Comparison of ENCODE assay signal across 23 mouse cellular contexts in the genomic region with DNA sequence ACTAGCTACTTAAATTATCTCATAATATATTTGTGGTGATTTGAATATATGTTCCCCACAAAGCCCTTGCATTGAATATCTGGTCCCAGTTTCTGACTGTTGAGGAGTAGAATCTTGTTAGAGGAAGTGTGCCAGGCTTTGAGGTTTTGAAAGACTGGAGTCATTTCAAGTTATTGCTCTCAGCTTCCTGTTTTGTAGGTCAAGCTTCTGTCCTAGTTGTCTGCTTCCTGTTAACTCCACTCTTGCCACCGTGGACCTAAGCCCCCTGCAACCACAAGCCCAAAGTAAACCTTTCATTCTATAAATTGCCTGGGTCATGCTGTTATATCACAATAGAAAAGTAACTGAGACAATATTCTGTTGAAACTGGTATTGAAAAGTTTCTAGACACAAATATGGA.
A peak's percentile ranks its signal among the peaks of the same experiment; 100 is the strongest.
DNase-seq lines count a peak whose midpoint lies in the region; ATAC-seq lines count a peak whose summit lies in the region.
"Had no signal": no experiment of that assay in that cellular context is flagged by ENCODE, and none has a peak within 500 bp of the region (broad histone marks: within the 10 kb centered on the region; RNA-seq: fewer than 3 reads in every experiment).

No protein-coding gene starts in this region.

- no peak for ATAC-seq in forebrain, embryonic 12.5 days (ENCODE audit: low FRiP score)
- ATAC-seq: CD4-positive, CD25-positive, alpha-beta regulatory T cell, adult 4 months; forebrain, postnatal 0 days; inflammation-experienced regulatory T-cells, adult 6 months; midbrain, embryonic 15.5 days had no signal

- no peak overlapping the region for H3K27ac ChIP-seq in forebrain, embryonic 12.5 days
- no peak overlapping the region for H3K27ac ChIP-seq in limb, embryonic 10.5 days
- H3K27ac ChIP-seq: hindbrain, embryonic 13.5 days; midbrain, embryonic 15.5 days had no signal

- H3K9ac ChIP-seq in forebrain, embryonic 12.5 days = no peak overlapping the region
- H3K9ac ChIP-seq: forebrain, postnatal 0 days; hindbrain, embryonic 13.5 days; midbrain, embryonic 15.5 days had no signal

- WGBS in forebrain, embryonic 12.5 days = 65% methylated on average over 1 of the region's 1 CpGs
- WGBS in limb, embryonic 10.5 days = 62% methylated on average over 1 of the region's 1 CpGs

- DNase-seq in heart, adult 8-10 months (ENCODE audit: low spot score) = peak; percentile 21
- no peak for DNase-seq in heart, postnatal 14 days
- peak; percentile 49 for DNase-seq in lung, postnatal 36 days
- no peak for DNase-seq in lung, postnatal 14 days
- DNase-seq in monocyte, adult 2 months (ENCODE audit: low read depth in 1 of 2, low spot score in 2 of 2) = peak; percentile 4 to 20
- DNase-seq in limb, embryonic 10.5 days (ENCODE audit: low spot score) = no peak
- DNase-seq in layer of hippocampus, adult 18-20 months (ENCODE audit: low spot score in 2 of 2) = no peak
- DNase-seq: adrenal gland, adult 2 months; cerebellum, adult 9-10 months; forebrain, postnatal 0 days; gastrocnemius, postnatal 36 days; heart, postnatal 10 days; kidney, adult 8-10 months; kidney, postnatal 4 days; right cerebral cortex, adult 18-20 months; thymus, postnatal 14 days had no signal

- H3K36me3 ChIP-seq in forebrain, embryonic 12.5 days (replicated peaks) = no peaks in the 10 kb centered on the region
- H3K36me3 ChIP-seq in limb, embryonic 10.5 days = no peaks in the 10 kb centered on the region
- H3K36me3 ChIP-seq: G1E; hindbrain, embryonic 13.5 days; midbrain, embryonic 15.5 days had no signal

- no peaks in the 10 kb centered on the region for H3K4me1 ChIP-seq in forebrain, embryonic 12.5 days
- H3K4me1 ChIP-seq in limb, embryonic 10.5 days = no peaks in the 10 kb centered on the region
- H3K4me1 ChIP-seq: midbrain, embryonic 15.5 days had no signal

- H3K4me2 ChIP-seq in forebrain, embryonic 12.5 days = no peak overlapping the region
- H3K4me2 ChIP-seq: heart, embryonic 11.5 days; hindbrain, embryonic 13.5 days; midbrain, embryonic 15.5 days had no signal

- no peak overlapping the region for H3K4me3 ChIP-seq in forebrain, embryonic 12.5 days (replicated peaks)
- no peak overlapping the region for H3K4me3 ChIP-seq in limb, embryonic 10.5 days
- H3K4me3 ChIP-seq: hindbrain, embryonic 13.5 days; midbrain, embryonic 15.5 days had no signal

- H3K9me3 ChIP-seq in forebrain, embryonic 12.5 days = no peaks in the 10 kb centered on the region
- no peaks in the 10 kb centered on the region for H3K9me3 ChIP-seq in limb, embryonic 10.5 days (replicated peaks)
- H3K9me3 ChIP-seq: G1E; hindbrain, embryonic 13.5 days; midbrain, embryonic 15.5 days had no signal

- no peaks in the 10 kb centered on the region for H3K27me3 ChIP-seq in forebrain, embryonic 12.5 days
- no peaks in the 10 kb centered on the region for H3K27me3 ChIP-seq in limb, embryonic 10.5 days (ENCODE audit: low read depth, poor library complexity, severe bottlenecking)
- H3K27me3 ChIP-seq: hindbrain, embryonic 13.5 days; midbrain, embryonic 15.5 days had no signal

- intact Hi-C loops in heart, postnatal 14 days (cut with DNase I) = no loop called here

Comparison
In these comparisons a context has a peak if more than half of its experiments do, and no peak if none do; other contexts are left out.
1. DNase-seq: peak in heart, adult 8-10 months (single experiment), lung, postnatal 36 days (single experiment) and monocyte, adult 2 months (2 of 2); none in heart, postnatal 14 days (0 of 2), lung, postnatal 14 days (single experiment), limb, embryonic 10.5 days (single experiment) and layer of hippocampus, adult 18-20 months (0 of 2).